Mouse (Mus musculus) frontal cortex, postnatal 25 days (tissue): ENCODE data around the gene Tor1a.

Source experiments
- DNase-seq, 2 experiments: peaks; one replicate each; pipeline ENCODE4 v3.0.0; 2022; ENCODE audit warnings: low spot score in 2 of 2

Gene Tor1a

GRCm38 (mm10) chr2:30967352-30968327 is at the start of gene Tor1a:
Gene Tor1a, minus strand, starts transcription at chr2:30967933.
- DNase-seq, result peak; percentile 79 to 83

DNA sequence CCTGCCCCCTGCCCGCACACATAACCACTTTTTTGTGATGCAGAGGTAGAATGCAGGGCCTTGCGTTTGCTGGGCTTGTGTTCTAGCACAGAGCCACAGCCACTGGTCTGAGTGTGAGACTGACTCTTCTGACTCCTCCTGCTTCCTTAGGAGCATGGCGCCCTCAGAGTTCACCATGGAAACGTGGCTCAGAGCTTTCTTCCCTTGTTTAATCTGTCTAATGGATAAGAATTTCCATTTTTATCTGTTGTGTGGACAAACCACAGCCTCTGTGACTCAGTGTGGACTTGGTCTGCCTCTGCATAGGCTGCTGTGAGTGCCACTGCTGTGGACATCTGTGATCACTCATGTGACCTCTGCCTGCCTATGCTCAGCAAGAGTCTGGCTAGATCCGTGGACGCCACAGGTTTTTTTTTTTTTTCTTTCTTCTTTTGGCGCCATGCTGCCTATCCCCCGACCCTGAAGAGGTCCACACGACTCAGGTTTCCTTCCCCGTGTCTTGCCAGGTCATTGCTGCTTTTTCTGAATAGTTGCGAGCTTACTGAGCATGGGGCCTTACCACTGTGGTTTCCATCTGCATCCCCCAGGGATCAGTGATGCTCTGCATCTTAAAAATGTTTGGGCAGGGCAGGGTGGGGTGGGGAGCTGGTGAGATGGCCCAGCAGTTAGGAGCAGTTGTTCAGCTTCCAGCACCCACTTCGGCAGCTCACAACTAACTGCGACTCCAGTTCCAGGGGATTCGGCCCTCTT is 45.8 kb upstream of the Tor1a start:
- no peak for DNase-seq

GRCm38 (mm10) chr2:31007208-31007607 is 39.5 kb upstream of the Tor1a start:
- no peak for DNase-seq

DNA sequence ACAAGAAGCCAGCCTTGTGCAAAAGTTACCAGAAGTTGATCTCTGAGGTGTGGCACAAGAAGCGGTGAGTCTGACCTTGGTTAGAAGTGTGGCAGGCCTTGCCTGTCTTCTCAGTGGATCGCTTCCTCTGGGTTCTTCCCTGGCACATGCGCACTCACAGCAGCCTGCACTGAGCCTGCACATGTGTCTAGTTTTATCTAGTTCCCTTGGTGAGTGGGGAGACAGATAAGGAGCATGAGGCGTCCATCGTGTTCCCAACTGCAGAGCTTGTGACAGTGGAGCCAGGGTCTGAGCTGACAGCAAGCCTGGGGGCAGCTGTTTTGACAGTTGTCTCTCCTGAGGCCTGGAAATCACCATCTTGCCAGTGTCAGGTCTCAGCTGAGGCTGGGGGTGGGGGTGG is 38.7 kb upstream of the Tor1a start:
- no peak for DNase-seq

- DNase-seq, result no peak
These were observed 37.7 kb upstream of the Tor1a start for GRCm38 (mm10) chr2:31005453-31005852.

DNA sequence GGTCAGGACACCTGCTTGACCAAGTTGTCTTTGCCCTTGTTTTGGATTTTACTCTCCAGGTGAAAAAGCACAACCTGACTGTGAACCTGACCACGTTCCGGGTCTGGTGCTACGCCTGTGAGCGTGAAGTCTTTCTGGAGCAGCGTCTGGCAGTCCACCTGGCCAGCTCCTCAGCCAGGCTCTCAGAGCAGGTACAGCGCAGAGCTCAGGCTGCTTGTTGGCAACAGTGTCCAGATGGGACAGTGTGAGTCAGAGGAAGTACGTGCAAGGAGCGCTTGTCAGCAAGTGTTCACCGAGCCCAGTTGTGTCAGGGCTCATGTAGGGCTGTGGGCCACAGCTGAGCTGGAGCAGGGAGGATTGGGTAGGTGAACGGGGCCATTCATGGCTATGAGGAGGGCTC is 35.1 kb upstream of the Tor1a start:
- no peak for DNase-seq

DNA sequence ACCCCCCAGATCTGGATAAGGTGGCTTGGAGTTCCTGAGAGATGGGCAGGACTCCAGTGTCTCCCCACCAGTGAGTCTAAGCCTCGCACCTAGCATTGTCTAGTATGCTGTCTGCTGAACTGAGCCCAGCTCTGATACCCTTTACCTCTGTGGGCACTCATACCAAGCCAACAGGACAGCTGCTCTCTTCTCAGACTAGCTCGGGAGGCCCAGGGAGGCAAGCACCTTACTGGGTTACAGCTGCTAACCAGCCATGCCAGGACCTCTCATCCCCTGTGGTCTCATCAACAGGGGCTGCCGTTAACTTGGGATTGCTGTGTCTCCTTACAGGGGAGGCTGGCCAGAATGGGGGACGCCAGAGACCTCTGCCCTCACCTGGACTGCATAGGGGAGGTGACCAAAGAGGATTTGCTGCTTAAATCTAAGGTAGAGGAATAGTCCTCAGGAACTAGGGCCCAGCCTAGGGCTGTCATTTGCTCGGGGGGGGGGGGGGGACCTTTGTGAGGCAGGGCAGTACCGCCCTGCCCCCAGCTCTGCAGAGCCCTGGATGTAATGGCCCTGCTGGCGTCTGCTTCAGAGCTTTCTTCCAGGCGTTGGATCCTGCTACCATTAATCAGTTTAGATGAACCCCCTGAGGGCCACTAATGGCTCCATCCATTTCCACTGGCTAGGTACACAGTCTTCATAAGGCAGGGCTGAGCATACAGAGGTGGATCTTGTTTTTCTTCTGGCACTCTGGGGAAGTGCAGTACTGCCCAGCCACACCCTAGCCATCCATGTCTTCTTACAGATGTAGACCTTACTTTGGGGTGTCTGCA is 30.9 kb upstream of the Tor1a start:
- DNase-seq, result no peak

DNA sequence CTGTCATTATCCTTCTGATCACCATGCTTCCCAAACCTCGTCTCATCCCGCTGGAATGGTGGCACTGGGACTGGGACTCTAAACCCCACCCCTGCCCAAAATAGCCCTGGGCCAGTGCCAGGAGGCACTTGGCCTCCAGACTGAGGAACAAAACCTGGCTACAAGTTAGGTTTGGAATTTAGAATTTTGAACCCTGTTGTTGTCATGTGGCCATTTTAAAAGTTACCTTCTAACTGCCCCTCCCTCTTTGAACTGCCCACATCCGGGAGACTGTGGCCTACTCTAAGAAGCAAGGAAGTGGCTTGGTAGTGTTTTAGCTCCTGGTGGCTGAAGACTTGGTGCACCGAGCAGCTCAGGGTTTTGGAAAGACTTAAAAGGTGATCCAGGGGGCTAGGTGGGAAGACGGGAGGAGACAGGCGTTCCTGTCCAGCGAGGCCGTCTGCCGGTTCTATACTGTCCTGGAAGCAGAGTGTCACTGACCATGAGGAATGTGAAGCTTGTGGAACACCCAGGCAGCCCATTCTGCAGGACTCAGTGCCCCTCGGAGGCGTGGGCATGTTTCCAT is 27.8 kb upstream of the Tor1a start:
- no peak for DNase-seq

- DNase-seq, result no peak
These were observed 27.1 kb upstream of the Tor1a start for GRCm38 (mm10) chr2:30994853-30995252.

GRCm38 (mm10) chr2:30990221-30990620 is 22.5 kb upstream of the Tor1a start:
- DNase-seq, result no peak

DNA sequence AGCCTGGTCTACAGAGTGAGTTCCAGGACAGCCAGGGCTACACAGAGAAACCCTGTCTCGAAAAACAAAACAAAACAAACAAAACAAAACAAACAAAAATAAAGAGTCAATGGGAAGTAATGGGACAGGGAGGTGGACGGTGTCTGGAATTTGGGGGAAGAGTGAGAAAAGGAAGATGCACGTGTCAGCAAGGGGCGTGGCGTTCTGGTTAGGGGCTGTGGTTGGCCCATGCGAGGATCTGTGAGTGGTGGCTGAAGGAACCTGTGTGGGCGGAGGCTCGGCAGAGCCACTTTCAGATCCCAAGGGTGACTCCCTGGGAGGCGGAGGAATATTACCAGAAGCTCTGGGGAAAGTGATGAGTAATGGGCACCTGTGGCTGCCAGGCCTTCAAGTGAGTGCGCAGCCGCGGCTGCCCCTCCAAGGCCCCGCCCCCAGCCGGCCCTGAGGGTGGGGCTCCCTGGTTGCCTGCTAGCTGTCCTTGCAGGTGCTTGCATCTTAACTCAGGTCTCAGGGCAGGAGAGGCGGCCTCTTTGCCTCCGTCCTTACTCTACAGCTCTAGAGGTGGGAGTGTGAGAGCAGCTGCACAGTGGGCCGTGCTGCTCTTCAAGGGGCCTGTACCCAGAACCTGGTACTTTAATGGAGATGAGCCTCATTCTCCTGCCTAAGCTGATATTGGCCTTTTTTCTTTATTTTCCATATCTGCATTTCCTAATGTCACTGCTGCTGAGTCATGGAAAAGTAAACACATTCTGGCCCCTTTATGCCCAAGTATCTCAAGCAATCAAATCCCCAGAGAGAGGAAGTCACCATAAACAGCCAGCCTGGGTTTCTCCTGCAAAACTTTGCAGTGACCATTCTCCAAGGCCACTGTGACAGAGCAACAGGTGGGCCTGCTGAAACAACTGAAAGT is 17.6 kb upstream of the Tor1a start:
- DNase-seq, result no peak

DNA sequence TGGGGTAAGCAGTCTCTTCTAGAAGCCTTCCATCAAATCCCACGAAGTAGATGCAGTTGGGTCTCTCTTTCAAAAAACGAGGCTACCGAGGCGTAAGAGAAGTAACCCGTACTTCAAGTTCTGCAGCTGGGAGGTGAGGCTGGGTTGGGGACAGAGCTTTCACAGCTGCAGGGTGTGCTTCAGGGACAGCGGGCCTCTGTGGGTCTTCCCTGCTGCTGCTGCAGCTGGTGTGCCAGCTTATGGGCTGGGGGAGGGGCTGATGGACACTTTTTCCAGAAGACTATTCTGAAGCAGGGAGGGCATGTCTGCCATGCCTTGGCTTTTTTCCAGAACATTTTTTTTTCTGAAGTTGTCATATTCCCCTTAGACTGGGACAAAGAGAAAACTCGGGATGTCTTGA is 15.3 kb upstream of the Tor1a start:
- no peak for DNase-seq

GRCm38 (mm10) chr2:30981790-30982513 is 14.2 kb upstream of the Tor1a start, which contains the start of the genes BC005624 and Usp20:
Gene BC005624, minus strand, starts transcription at chr2:30982201.
Gene Usp20, plus strand, starts transcription at chr2:30982279.
- DNase-seq, result peak; percentile 98

DNA sequence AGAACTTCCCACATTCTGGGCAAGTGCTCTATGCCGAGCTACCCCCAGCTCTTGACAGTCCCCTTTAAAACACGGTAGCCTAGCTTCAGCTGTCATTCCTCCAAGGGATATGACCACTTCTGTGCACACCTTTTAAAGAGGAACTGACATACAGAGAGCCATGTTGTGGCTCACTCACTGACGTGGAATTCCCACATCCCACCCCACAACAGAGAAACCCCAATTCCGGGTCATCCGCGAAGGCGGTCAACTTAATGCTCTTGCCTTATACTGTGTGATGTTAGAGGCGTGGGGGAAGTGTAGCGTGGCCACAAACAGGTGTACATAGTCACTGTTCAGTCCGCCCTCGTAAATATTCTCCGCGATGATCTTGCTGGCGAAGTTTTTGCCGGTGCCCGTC is 907 bp downstream of the Tor1a start:
- no peak for DNase-seq

GRCm38 (mm10) chr2:30965627-30966026 is 2.1 kb downstream of the Tor1a start:
- no peak for DNase-seq

DNA sequence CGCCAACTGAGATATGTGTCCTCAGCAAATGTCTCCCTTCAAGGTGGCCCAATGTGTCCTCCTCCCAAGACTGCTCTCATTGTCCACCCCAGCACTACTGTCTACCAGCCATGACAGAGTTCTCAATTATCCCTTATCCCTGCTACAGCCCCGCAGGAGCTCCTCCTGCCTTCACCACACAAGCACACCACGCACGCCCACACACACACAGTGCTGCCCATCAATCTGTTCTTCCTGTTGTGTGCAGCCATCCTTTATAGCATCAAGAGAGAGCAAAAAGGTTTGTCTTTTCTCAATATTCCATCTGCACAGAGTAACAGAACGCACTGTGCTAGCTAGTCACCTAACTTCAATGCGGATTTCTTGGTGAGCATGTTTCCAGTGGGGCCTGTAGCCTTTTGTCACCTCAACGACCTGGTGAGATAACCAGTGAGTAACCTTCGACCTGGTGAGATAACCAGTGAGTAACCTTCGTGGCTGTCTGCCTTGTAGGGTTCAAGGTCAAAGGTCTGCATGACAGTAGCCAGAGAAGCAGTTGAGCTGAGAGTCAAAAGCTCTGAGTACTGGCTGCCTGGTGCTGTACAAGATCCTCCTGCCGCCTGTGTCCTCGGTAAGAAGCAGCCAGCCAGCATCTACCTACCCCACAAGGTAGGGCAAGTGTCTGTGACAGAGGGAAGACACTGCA is 5.0 kb downstream of the Tor1a start:
- DNase-seq, result no peak

DNA sequence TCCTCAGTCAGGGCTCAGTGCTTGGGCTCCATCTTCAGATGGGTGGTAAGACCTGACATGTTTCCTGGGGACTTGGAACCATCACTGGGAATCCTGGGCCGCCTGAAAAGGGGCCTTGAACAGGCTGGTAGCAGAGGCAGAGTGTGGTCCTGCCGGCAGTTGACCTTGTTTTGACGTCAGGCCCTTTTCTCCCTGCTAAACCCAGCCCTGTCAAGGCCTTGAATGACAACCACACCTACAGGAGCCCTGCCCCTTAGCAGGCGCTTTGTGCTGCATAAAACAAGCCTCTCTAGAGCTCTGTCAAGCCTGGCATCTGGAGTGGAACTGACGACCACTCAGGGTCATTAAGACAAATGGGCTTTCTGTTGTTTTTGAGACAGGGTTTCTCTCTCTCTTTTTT is 7.9 kb downstream of the Tor1a start:
- no peak for DNase-seq

GRCm38 (mm10) chr2:30958726-30959125 is 9.0 kb downstream of the Tor1a start:
- no peak for DNase-seq

GRCm38 (mm10) chr2:30957511-30957910 is 10.2 kb downstream of the Tor1a start:
- no peak for DNase-seq
